Mouse (Mus musculus) retina, embryonic 14.5 days (tissue): ENCODE measurements at regions not wholly inside any gene's neighbourhood (a gene's known extent, or its start where the extent isn't known, plus 50 kb on each side); places are given as distances from the start of the nearest gene placed in this dataset.
A peak's percentile ranks its signal among the peaks of the same experiment; 100 is the strongest.
"Not testable (repeated sequence)": the region's sequence is repeated elsewhere in the genome, so short reads cannot be mapped to it uniquely, and the experiment has no call there.

Experiments used
- DNase-seq: peaks from one replicate; pipeline ENCODE4 v3.0.0-alpha.2; 2015; ENCODE audit warnings: low spot score

- DNase-seq: no peak
These were observed 112.9 kb downstream of the Kcns3 start for GRCm38 (mm10) chr12:11037951-11038350.

- no peak for DNase-seq
These were observed 130.0 kb downstream of the Kcns3 start for GRCm38 (mm10) chr12:11020571-11021545.

- DNase-seq: no peak
These were observed 139.7 kb downstream of the Kcns3 start for GRCm38 (mm10) chr12:11011159-11011558.

- no peak for DNase-seq
These were observed 166.6 kb downstream of the Kcns3 start for GRCm38 (mm10) chr12:10984295-10984694.

- no peak for DNase-seq
These were observed 201.7 kb downstream of the Kcns3 start for GRCm38 (mm10) chr12:10949184-10949583.

- no peak for DNase-seq
These were observed 209.8 kb downstream of the Kcns3 start for GRCm38 (mm10) chr12:10941064-10941463.

GRCm38 (mm10) chr12:10900054-10900453 is 250.8 kb downstream of the Kcns3 start:
- DNase-seq: not testable (repeated sequence)

GRCm38 (mm10) chr12:10878791-10879190 is 272.1 kb downstream of the Kcns3 start:
- no peak for DNase-seq

- peak; percentile 16 for DNase-seq
These were observed 276.0 kb downstream of the Kcns3 start for GRCm38 (mm10) chr12:10874589-10875554.

GRCm38 (mm10) chr12:10873716-10874401 is 277.0 kb downstream of the Kcns3 start:
- no peak for DNase-seq

- DNase-seq: no peak
These were observed 282.9 kb downstream of the Kcns3 start for GRCm38 (mm10) chr12:10867674-10868635.

- no peak for DNase-seq
These were observed 283.8 kb downstream of the Kcns3 start for GRCm38 (mm10) chr12:10866907-10867538.

GRCm38 (mm10) chr12:10865294-10865693 is 285.6 kb downstream of the Kcns3 start:
- no peak for DNase-seq

GRCm38 (mm10) chr12:10820335-10820734 is 330.5 kb downstream of the Kcns3 start:
- no peak for DNase-seq

GRCm38 (mm10) chr12:10818083-10818482 is 332.8 kb downstream of the Kcns3 start:
- no peak for DNase-seq

GRCm38 (mm10) chr12:10817516-10817915 is 333.3 kb downstream of the Kcns3 start:
- no peak for DNase-seq

- no peak for DNase-seq
These were observed 340.3 kb downstream of the Kcns3 start for GRCm38 (mm10) chr12:10810597-10810996.

GRCm38 (mm10) chr12:10804491-10804890 is 346.4 kb downstream of the Kcns3 start:
- DNase-seq: peak; percentile 33
